Mouse (Mus musculus) large intestine, adult 2 months (tissue): ENCODE measurements around the gene Plekhn1. TPM values are rescaled to one million over a fixed set of nuclear protein-coding genes. Genes with fewer than 3 reads are reported as not detected.

Source experiments
- DNase-seq: peaks from one replicate; pipeline ENCODE4 v3.0.0-alpha.2; 2012; ENCODE audit warnings: low read depth, low spot score
- WGBS: fragments of 180-500 bp; shearing (Covaris S2); methylation state at CpG from one replicate; pipeline ENCODE4 v1.1.7; 2018; 5-methylcytosine and 5-hydroxymethylcytosine counted together
- polyA plus RNA-seq: library from polyadenylated mRNA; depleted of rRNA; stranded (reverse); fragments of >200 nt; gene quantifications from 2 replicates; pipeline ENCODE4 v1.2.3, GENCODE M21; 2012; rRNA removed

Gene Plekhn1
- 35.2 and 48.1 TPM in 2 replicates for polyA plus RNA-seq

DNA sequence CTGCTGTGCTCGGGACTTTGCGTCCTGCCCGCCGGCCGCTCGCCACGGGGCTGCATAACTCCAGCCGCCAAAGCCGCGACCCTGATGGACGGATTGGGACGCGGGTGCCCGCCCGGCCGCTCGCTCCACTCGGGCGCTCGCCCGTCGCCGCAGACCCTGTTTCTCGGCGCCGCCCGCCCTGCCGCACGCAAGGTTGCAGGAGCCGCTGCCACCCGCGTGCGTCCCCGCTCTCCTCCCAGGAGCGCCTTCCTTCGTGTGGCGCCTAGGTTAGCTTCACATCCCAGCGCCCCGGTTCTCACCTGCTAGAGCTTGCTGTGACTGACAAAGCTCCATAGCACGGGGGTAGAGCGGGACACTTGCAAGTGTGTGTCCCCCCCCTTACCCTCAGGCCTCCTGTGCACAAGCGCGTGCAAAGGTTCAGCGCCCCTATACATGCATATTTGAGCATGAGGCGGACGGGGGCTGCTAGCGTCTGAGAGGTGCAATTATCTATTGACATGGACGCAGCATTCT lies at the start of gene Plekhn1:
Gene Plekhn1 (minus strand): TSS at position 157 of the 513 bp plus-strand sequence.
- DNase-seq = no peak
- under 1% methylated on average over 48 of the region's 48 CpGs for WGBS

- WGBS = 20% methylated on average over 26 of the region's 26 CpGs
- no peak for DNase-seq
These were observed 20.6 kb upstream of the Plekhn1 start, which contains the start of gene Samd11 for GRCm38 (mm10) chr4:156255078-156255839. Gene Samd11, minus strand, starts transcription at chr4:156255657.

DNA sequence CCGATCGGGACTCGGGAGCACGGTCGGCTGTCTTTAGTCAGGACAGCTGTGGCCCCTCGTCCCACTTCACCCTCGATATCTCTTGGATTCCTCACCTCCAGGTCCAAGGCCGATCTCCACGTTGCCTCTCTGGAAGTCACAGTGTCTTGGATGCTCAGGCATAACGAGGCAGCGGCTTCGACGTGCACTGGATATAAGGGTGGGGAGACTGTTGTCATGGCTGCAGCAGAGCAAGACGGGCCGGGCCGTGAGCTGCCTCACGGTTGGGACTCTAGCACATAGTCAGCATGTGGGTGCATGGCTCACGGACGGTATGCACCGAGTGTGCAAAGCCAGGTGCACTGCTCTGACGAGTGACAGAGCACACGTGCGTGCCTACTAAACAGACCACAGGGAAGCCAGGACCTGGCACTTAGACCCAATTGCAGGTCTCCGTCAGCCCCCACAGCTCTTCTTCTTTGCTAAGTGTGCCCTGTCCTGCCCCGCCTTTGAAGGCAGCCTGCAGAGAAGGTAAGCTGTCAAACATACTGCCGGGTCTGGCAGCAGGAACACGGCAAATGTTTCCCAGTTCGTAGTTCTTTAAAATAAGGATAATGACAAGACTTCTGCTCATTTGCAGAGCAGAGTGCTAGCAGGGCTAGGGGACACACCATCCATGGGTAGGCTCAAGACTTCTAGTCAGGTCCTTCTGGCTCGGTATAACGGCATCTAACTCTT lies 19.9 kb upstream of the Plekhn1 start:
- 8% methylated on average over 30 of the region's 30 CpGs for WGBS
- DNase-seq = no peak

GRCm38 (mm10) chr4:156253043-156253442 lies 18.4 kb upstream of the Plekhn1 start:
- WGBS = 53% methylated on average over 7 of the region's 7 CpGs
- no peak for DNase-seq

DNA sequence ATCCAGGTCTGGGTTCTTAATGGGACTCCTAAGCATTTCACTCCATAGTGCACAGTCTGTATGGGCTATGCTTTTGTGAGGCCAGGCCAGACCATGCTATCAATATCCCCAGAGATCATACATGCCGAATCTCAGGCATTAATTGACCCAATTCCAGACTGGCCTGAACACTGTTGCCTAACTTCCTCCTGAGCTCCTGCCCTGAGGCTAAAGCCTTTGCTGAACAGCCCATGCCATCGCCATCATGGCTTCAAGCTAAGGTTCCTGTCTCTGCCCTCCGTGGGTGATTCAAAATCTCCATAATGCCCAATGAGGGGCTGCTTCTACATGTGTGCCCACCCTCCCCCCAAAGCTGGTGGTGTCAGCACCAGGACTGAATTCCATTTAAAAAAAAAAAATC lies 18.0 kb upstream of the Plekhn1 start:
- WGBS = 37% methylated on average over 3 of the region's 3 CpGs
- DNase-seq = no peak

- 31% methylated on average over 7 of the region's 7 CpGs for WGBS
- DNase-seq = no peak
These were observed 17.5 kb upstream of the Plekhn1 start for GRCm38 (mm10) chr4:156252140-156252539.

GRCm38 (mm10) chr4:156251081-156251480 lies 16.4 kb upstream of the Plekhn1 start:
- DNase-seq = no peak
- 62% methylated on average over 8 of the region's 8 CpGs for WGBS

- no peak for DNase-seq
- WGBS = 45% methylated on average over 11 of the region's 11 CpGs
These were observed 14.9 kb upstream of the Plekhn1 start for GRCm38 (mm10) chr4:156249567-156249966.

- WGBS = 19% methylated on average over 58 of the region's 60 CpGs
- DNase-seq = no peak
These were observed 2.2 kb upstream of the Plekhn1 start for GRCm38 (mm10) chr4:156236651-156237447.

DNA sequence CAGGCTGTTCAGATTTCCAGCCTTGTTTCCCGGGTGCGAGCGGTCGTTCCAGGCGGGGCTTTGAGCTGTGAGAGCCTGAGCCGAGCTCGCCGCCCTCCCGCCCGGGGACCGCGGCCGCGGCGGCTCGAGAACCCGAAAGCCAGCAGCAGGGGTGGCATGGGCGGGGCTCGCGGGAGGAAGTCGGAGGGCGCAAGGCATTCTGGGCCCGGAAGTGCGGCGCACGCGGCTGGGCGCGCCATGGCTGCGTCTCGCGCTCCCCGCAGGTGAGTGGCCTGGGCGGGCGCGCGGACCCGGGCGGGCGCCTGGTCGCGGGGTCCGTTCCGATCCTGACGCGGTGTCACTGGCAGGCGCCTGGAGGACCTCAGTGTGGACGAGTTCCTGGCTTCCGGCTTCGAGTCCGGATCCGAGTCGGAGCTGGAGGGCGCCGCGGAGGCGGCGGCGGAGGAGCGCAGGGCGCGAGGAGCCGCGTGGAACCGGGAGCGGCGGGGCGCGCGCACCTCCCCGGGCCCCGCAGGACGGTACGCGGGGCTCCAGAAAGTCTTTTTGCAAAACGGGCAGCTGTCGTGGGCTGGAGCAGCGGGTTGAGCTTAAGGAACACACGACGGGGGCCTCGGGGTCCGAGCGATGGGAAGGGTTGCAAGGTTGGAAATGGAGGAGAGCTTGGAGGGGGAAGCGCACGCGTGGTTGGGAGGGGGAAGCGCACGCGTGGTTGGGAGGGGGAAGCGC lies 1.3 kb upstream of the Plekhn1 start, which contains the start of gene Noc2l:
Gene Noc2l (plus strand): TSS at position 203 of the 726 bp plus-strand sequence.
- WGBS = under 1% methylated on average over 89 of the region's 90 CpGs
- peak; percentile 67 for DNase-seq

DNA sequence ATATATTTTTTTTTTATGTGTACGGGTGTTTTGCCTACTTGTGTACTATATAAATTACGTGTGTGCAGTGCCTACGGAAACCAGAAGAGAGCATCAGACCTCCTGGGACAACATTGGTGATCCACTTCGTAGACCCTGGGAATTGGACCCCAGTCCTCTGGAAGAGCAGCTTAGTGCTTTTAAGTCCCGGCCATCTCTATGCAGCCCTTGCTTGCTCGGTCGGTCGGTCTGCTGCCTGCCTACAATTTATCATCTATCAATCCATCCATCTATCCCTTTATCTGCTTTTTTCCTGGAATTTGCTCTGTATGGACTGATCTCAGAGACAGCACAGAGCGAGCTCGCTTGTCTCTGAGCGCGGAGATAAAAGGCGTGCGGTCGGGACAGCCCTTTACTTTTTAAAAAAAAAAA lies 708 bp upstream of the Plekhn1 start:
- no peak for DNase-seq
- WGBS = 1% methylated on average over 15 of the region's 15 CpGs

- DNase-seq = no peak
- WGBS = 14% methylated on average over 17 of the region's 17 CpGs
These were observed 596 bp downstream of the Plekhn1 start for GRCm38 (mm10) chr4:156234021-156234501.

DNA sequence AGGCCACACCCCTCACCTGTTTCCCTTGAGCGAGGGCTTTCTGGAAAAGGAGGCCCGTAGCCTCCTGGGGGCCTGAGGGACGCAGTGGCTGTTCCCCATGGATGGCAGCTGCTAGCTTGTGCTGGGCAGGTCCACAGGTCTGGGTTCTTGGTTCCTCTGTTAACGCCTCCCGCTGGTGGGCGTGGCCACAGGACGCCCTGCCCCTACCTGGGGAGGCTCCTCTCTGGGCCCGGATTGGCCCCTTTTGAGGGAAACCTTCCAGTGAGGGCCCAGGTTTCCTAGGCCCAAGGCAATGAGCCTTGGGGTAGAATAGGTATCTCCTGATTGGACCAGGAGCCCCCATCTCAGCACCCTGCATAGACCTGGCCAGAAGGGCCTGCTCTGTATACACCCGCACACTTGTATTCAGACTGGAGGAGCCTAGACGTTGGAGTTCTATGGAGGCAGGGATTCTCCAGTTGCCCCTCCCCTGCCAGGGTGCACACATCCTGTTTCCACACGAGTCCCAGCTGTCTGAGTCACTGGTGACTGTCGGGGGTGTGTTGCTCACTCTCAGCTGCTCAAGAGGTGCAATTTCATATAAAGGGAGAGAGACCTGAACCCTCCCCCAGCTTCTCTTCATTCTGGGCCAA lies 6.1 kb downstream of the Plekhn1 start:
- DNase-seq = no peak
- WGBS = 21% methylated on average over 12 of the region's 12 CpGs

- WGBS = 22% methylated on average over 18 of the region's 18 CpGs
These were observed 6.8 kb downstream of the Plekhn1 start for GRCm38 (mm10) chr4:156227752-156228392.

DNA sequence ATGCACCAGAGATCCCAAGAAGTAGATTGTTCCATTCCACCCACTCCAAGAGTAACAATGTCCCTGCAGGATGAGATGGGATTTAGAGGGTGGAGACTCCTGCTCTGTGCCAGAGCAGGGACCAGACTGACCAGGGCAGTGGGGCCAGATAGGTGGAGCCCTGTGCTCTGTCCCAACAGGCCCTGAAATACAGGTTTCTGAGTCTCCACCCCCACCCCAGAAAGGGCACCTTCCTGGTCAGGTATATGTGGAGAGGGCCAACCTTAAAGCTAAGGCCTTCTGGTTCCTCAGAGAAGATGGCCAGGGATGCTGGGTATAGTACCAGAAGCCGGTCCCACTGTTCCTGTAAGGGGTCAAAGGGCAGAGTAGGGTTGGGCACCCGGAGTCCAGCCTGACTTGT lies 10.4 kb downstream of the Plekhn1 start:
- DNase-seq = no peak
- 60% methylated on average over 2 of the region's 2 CpGs for WGBS

More at GRCm38 (mm10) chr4:156227752-156228392, 6.8 kb downstream of the Plekhn1 start:
- no peak for DNase-seq

- 83% methylated on average over 11 of the region's 11 CpGs for WGBS
These were observed 14.7 kb downstream of the Plekhn1 start for GRCm38 (mm10) chr4:156219936-156220335.

DNA sequence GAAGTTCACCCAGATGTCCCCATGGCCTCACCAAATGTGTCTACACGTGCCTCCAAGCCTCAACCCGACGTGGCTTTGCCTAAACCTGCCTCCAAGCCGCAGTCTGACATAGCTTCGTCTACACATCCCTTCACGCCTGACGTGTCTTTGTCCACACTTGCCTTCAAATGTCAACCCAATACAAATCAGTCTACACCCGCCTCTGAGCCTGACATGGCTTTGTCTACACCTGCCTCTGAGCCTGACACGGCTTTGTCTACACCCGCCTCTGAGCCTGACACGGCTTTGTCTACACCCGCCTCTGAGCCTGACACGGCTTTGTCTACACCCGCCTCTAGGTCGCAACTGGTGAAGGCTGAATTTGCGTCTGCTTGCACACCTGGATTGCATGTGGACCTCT lies 16.8 kb downstream of the Plekhn1 start:
- no peak for DNase-seq
- WGBS = 73% methylated on average over 16 of the region's 16 CpGs

More at GRCm38 (mm10) chr4:156219936-156220335, 14.7 kb downstream of the Plekhn1 start:
- DNase-seq = no peak
